Mouse (Mus musculus) E14TG2a.4 (cell line): Measurements from ENCODE around the gene Zfp319.

Source experiments
- H3K27me3 ChIP-seq: 2 replicates; pipeline ENCODE4 v1.6.1; 2014; ENCODE audit warnings: low read length, control low read depth; ENCODE audit not compliant: insufficient read depth
- H3K36me3 ChIP-seq: 2 replicates; pipeline ENCODE4 v1.6.1; 2014; ENCODE audit warnings: low read length, control low read depth; ENCODE audit not compliant: insufficient read depth
- H3K4me1 ChIP-seq: replicated peaks from 2 replicates; pipeline ENCODE4 v1.6.1; 2014; ENCODE audit warnings: low read depth, low read length, control low read depth
- H3K4me3 ChIP-seq: replicated peaks from 2 replicates; pipeline ENCODE4 v1.5.1; 2014; ENCODE audit warnings: mild to moderate bottlenecking, low read length
- H3K9me3 ChIP-seq: 2 replicates; pipeline ENCODE4 v1.6.1; 2014; ENCODE audit warnings: low read length, control low read depth
- CTCF ChIP-seq: conservative IDR thresholded peaks from 2 replicates; pipeline ENCODE4 v1.5.1; 2014; ENCODE audit warnings: low read length
- NANOG ChIP-seq: IDR thresholded peaks from 2 replicates; pipeline ENCODE4 v1.6.1; 2014; ENCODE audit warnings: borderline replicate concordance, low read length, mixed read lengths
- POU5F1 ChIP-seq: IDR thresholded peaks from 2 replicates; pipeline ENCODE4 v1.6.1; 2014; ENCODE audit warnings: low read length, borderline replicate concordance

The Zfp319 gene

DNA sequence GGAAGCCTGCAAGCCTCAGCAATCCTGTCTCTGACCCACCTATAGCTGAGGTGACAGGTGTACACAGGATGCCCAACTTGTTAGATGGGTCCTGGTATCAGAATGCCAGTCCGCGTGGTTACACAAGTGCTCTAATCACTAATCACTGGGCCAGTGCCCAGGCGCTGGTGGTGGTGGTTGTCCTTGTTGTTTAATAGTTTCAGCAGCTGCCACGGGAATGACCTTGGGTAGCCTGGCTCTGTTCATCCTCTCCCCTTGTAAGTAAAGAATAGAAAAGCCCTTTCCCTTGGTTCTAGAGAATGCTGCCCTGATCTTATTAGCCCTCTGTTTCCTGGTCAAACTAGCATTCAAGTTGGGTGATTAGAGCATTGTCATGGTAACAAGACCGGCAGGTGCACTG is 10.0 kb upstream of the Zfp319 start:
- Histone ChIP-seq H3K4me3 (no peak overlapping the region), H3K4me1 (peaks cover 3% of the 10 kb centered on the region; the same call in 1 of the 2 replicates), H3K27me3 (no peaks in the 10 kb centered on the region), H3K9me3 (no peaks in the 10 kb centered on the region), H3K36me3 (peaks cover 71% of the 10 kb centered on the region)
- TF ChIP-seq NANOG (no peak), CTCF (no peak), POU5F1 (no peak)

DNA sequence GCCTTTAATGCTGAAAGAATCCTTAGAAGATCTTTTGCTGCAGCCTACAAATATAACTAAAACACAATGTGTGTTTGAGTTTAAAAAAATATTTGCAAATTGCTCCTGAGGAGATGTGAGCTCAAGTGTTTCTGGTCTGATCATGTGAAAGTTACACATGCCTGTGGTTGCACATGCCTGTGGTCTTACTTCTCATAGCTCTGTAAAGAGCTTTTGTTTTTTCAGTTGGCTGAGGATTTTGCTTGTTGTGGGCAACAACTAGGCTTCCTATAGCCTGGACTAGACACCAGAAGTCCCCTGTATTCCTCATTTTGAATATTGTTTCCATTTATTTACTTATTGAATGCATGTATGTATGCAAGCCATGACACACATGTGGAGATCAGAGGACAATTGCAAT is 4.6 kb upstream of the Zfp319 start:
- no peak overlapping the region for H3K4me3 ChIP-seq
- TF ChIP-seq CTCF (no peak), POU5F1 (no peak), NANOG (no peak)
- H3K9me3 ChIP-seq = no peaks in the 10 kb centered on the region
- peaks cover 52% of the 10 kb centered on the region for H3K36me3 ChIP-seq
- H3K27me3 ChIP-seq = no peaks in the 10 kb centered on the region
- H3K4me1 ChIP-seq = peaks cover 13% of the 10 kb centered on the region

DNA sequence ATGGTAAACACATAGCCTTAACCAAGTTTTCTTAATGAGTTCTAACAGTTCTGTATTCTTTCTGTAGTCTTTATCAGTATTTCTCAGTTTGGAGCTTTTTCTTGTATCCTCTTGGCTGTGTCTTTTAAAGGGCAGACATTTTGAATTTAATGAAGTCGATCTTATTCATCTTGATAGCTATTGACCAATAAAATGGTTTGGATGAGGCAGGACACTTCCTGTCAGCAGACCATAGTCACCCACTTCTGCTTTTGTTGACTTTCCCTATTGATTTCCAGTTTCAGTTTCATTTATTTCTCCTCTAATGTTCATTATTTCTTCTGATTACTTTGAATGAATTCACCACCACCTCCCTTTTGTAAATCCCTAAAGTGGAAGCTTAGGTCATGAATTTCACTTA is 4.0 kb upstream of the Zfp319 start:
- H3K36me3 ChIP-seq = peaks cover 46% of the 10 kb centered on the region
- H3K27me3 ChIP-seq = peaks cover 1% of the 10 kb centered on the region
- TF ChIP-seq CTCF = no peak
- TF ChIP-seq POU5F1 = no peak
- no peak for TF ChIP-seq NANOG
- no peak overlapping the region for H3K4me3 ChIP-seq
- H3K4me1 ChIP-seq = peaks cover 19% of the 10 kb centered on the region
- no peaks in the 10 kb centered on the region for H3K9me3 ChIP-seq

DNA sequence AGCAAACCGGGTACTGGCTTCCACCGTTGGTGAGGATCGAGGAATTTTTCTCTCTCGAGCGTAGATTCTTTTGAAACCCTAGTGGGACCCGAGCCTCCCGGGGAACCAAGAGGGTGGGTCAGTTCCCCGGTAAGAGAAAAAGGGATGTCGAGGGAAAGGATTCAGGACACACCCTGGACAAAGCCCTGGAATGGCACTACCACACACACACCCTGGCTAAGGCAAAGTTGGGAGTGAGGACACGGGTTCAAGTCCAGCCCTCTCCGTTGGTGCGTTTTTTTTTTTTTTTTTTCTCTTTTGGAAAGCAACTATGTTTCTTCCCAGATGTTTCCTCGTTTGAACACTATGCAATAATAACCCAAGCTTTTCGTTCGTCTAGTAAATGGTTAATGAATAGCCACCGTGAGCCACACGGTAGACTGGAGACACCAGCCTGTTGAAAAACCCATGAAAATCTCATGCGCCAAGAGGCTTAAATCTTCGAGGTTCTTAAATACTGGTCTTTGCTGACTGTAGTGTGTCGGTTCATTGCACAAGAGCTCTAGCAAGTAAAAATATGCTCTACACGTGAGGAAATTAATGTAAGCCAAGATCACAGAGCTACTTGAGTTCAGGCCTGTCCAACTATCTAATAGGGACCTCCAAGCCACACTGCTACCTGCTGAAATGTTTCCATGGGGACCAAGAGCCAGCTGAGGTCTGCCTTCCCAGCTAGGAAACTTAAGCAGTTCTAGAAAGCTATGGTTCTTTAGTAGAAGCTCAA is 868 bp upstream of the Zfp319 start:
- peaks cover 50% of the 10 kb centered on the region for H3K4me1 ChIP-seq
- peaks cover 37% of the 10 kb centered on the region for H3K36me3 ChIP-seq
- TF ChIP-seq POU5F1 (no peak), NANOG (no peak), CTCF (no peak)
- peak overlapping the region; percentile 87 for H3K4me3 ChIP-seq
- peaks cover 32% of the 10 kb centered on the region for H3K27me3 ChIP-seq
- H3K9me3 ChIP-seq = no peaks in the 10 kb centered on the region

GRCm38 (mm10) chr8:95331156-95331719 is 512 bp downstream of the Zfp319 start:
- no peaks in the 10 kb centered on the region for H3K9me3 ChIP-seq
- peaks cover 49% of the 10 kb centered on the region for H3K36me3 ChIP-seq
- peaks cover 54% of the 10 kb centered on the region for H3K4me1 ChIP-seq
- peak overlapping the region; percentile 87 for H3K4me3 ChIP-seq
- TF ChIP-seq NANOG = no peak
- no peak for TF ChIP-seq POU5F1
- no peak for TF ChIP-seq CTCF
- peaks cover 46% of the 10 kb centered on the region for H3K27me3 ChIP-seq

GRCm38 (mm10) chr8:95330367-95330766 is 1.4 kb downstream of the Zfp319 start:
- peaks cover 53% of the 10 kb centered on the region for H3K27me3 ChIP-seq

DNA sequence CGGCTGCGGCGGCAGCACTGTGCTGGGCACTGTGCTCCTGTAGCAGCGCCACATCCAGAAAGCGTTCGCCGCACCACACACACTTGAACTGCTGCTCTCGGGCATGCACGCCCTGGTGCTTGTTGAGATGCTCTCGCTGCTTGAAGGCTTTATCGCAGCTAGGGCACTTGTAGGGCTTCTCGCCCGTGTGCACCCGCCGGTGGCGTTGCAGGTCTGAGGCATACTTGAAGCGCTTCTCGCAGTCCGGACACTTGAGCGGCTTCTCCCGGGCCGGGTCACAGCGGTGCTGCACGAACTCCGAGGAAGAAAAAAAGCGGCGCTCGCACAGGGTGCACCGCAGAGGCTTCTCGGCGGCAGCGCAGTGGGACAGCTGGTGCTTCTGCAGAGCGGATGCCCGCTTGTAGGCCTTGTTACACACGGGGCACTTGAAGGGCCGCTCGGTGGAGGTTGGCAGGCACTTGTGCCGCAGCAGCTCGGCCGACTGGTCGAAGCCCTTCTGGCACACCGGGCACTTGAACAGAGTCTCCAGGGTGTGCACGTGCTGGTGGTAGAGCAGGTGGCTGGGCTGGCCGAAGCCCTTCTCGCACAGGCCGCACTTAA is 3.8 kb downstream of the Zfp319 start:
- TF ChIP-seq POU5F1 (no peak), CTCF (no peak), NANOG (no peak)
- Histone ChIP-seq H3K4me1 (peaks cover 52% of the 10 kb centered on the region), H3K36me3 (peaks cover 38% of the 10 kb centered on the region), H3K27me3 (peaks cover 77% of the 10 kb centered on the region), H3K9me3 (no peaks in the 10 kb centered on the region), H3K4me3 (peak overlapping the region; percentile 66)

More at GRCm38 (mm10) chr8:95330367-95330766, 1.4 kb downstream of the Zfp319 start:
- TF ChIP-seq POU5F1 = no peak
- TF ChIP-seq CTCF = no peak
- TF ChIP-seq NANOG = no peak
- Histone ChIP-seq H3K9me3 (no peaks in the 10 kb centered on the region), H3K36me3 (peaks cover 56% of the 10 kb centered on the region), H3K4me3 (no peak overlapping the region), H3K4me1 (peaks cover 54% of the 10 kb centered on the region)

DNA sequence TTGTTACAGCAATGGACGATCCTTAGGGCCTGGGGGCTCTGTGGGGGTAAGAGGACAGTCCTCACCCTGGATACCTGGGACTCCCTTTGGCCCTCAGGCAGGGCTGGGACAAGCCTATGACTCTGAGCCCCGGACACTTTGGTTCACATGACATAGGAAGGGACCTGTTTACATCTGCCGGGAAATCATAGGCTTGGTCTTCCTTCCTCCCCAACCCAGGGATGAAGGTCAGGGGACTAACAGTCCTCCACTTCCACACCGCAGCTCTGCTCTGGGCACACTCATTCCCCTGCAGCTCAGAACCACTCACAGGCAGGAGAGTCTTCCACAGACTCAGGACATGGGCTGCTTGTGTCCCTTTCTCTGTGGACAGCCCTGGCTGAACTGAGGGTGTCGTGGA is 4.9 kb downstream of the Zfp319 start:
- no peak overlapping the region for H3K4me3 ChIP-seq
- H3K36me3 ChIP-seq = peaks cover 38% of the 10 kb centered on the region
- no peak for TF ChIP-seq NANOG
- TF ChIP-seq POU5F1 = no peak
- TF ChIP-seq CTCF = no peak
- H3K9me3 ChIP-seq = no peaks in the 10 kb centered on the region
- peaks cover 88% of the 10 kb centered on the region for H3K27me3 ChIP-seq
- peaks cover 45% of the 10 kb centered on the region for H3K4me1 ChIP-seq

DNA sequence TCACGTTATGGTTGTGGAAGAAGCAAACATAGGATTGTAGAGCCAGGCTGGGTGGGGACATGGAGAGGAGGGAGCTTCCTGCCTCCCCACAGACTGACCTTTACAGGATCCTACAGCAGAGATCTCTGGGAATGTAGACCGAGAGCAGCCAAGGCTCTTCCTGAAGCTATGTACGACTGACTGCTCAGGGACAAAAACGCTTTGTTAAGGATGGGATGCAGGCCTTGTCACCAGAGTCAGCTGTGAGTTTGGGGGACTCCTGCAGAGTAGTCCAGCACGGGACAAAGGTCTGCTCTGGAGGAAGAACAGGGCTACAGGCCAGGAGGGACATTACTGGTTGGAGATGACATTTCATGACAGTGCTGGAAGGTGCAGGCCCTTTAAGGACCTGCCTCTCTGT is 7.1 kb downstream of the Zfp319 start:
- Histone ChIP-seq H3K36me3 (peaks cover 31% of the 10 kb centered on the region), H3K9me3 (no peaks in the 10 kb centered on the region), H3K4me1 (peaks cover 43% of the 10 kb centered on the region), H3K4me3 (no peak overlapping the region), H3K27me3 (peaks cover 98% of the 10 kb centered on the region)
- TF ChIP-seq NANOG = no peak
- no peak for TF ChIP-seq CTCF
- TF ChIP-seq POU5F1 = no peak
